Mouse (Mus musculus) ES-Bruce4 (cell line): ENCODE data around the gene Brip1.

ENCODE experiments used
- CTCF ChIP-seq: IDR thresholded peaks from one replicate; pipeline ENCODE4 v1.8.1; 2011; ENCODE audit warnings: low read depth, low read length
- EP300 ChIP-seq: IDR thresholded peaks from 2 replicates; pipeline ENCODE4 v1.6.1; 2011; ENCODE audit warnings: low read depth, low read length; ENCODE audit not compliant: insufficient read depth
- POLR2A ChIP-seq: IDR thresholded peaks from one replicate; pipeline ENCODE4 v1.8.1; 2011; ENCODE audit warnings: low read length; ENCODE audit not compliant: insufficient read depth

- TF ChIP-seq EP300 (no peak), CTCF (no peak), POLR2A (no peak)
These were observed 31.5 kb upstream of the Brip1 start for GRCm38 (mm10) chr11:86232446-86232845.
